Mouse (Mus musculus): ENCODE data around the gene Tcf20. TPM values are rescaled to one million over a fixed set of nuclear protein-coding genes. Genes with fewer than 3 reads are reported as not detected.

Tcf20 gene
- total RNA-seq, 1 experiment, result 143 TPM

- no peaks in the 10 kb centered on the region for H3K9me3 ChIP-seq (ENCODE audit: control insufficient read depth, insufficient read depth, low read depth, low read length)
- H3K4me1 ChIP-seq (ENCODE audit: control insufficient read depth in 2 of 2, insufficient read depth in 2 of 2, low read length in 2 of 2, poor library complexity in 1 of 2), result peaks cover 0 to 4% of the 10 kb centered on the region in 2 experiments; a peak in 1 of 4 replicates
- no peaks in the 10 kb centered on the region for H3K36me3 ChIP-seq (ENCODE audit: control insufficient read depth, insufficient read depth, low read length, poor library complexity, severe bottlenecking)
- H3K9ac ChIP-seq (ENCODE audit: insufficient read depth, low read depth, low read length, poor library complexity, severe bottlenecking), result no peak overlapping the region
- TF ChIP-seq HCFC1 (IDR thresholded peaks at IDR 0.05; ENCODE audit: borderline replicate concordance, insufficient read depth, low read length) (no peak), MAFK (IDR thresholded peaks at IDR 0.05; ENCODE audit: insufficient read depth, low read depth, low read length) (no peak), ZC3H11A (IDR thresholded peaks at IDR 0.05; ENCODE audit: borderline replicate concordance, low read depth, low read length) (no peak), CHD2 (IDR thresholded peaks at IDR 0.05; ENCODE audit: low read depth, low read length) (no peak)
- no peak overlapping the region for H3K4me3 ChIP-seq (ENCODE audit: insufficient read depth in 1 of 2, low read depth in 1 of 2, low read length in 2 of 2, poor library complexity in 1 of 2, severe bottlenecking in 1 of 2)
- in situ Hi-C loops (cut with MboI; ENCODE audit: low sequenced_read_pairs in 2 of 2, unreplicated experiment in 2 of 2), result no loop called here
- no peak for DNase-seq (ENCODE audit: low read depth, low spot score)
- H3K27ac ChIP-seq (ENCODE audit: insufficient read depth, low read depth, low read length, poor library complexity, severe bottlenecking), result no peak overlapping the region
Measured at GRCm38 (mm10) chr15:82998811-82999221, 11.1 kb upstream of the Tcf20 start.

GRCm38 (mm10) chr15:82996431-82996830, 8.8 kb upstream of the Tcf20 start:
- no peak overlapping the region for H3K4me3 ChIP-seq (ENCODE audit: insufficient read depth in 1 of 2, low read depth in 1 of 2, low read length in 2 of 2, poor library complexity in 1 of 2, severe bottlenecking in 1 of 2)
- H3K9ac ChIP-seq (ENCODE audit: insufficient read depth, low read depth, low read length, poor library complexity, severe bottlenecking), result no peak overlapping the region
- no peak for DNase-seq (ENCODE audit: low read depth, low spot score)
- H3K4me1 ChIP-seq (ENCODE audit: control insufficient read depth in 2 of 2, insufficient read depth in 2 of 2, low read length in 2 of 2, poor library complexity in 1 of 2), result no peaks in the 10 kb centered on the region
- TF ChIP-seq MAFK (IDR thresholded peaks at IDR 0.05; ENCODE audit: insufficient read depth, low read depth, low read length) (no peak), HCFC1 (IDR thresholded peaks at IDR 0.05; ENCODE audit: borderline replicate concordance, insufficient read depth, low read length) (no peak), ZC3H11A (IDR thresholded peaks at IDR 0.05; ENCODE audit: borderline replicate concordance, low read depth, low read length) (no peak), ZNF384 (IDR thresholded peaks at IDR 0.05; ENCODE audit: low read depth, low read length) (no peak), CHD2 (IDR thresholded peaks at IDR 0.05; ENCODE audit: low read depth, low read length) (no peak)
- H3K9me3 ChIP-seq (ENCODE audit: control insufficient read depth, insufficient read depth, low read depth, low read length), result no peaks in the 10 kb centered on the region
- no peaks in the 10 kb centered on the region for H3K36me3 ChIP-seq (ENCODE audit: control insufficient read depth, insufficient read depth, low read length, poor library complexity, severe bottlenecking)
- in situ Hi-C loops (cut with MboI; ENCODE audit: low sequenced_read_pairs in 2 of 2, unreplicated experiment in 2 of 2), result no loop called here
- no peak overlapping the region for H3K27ac ChIP-seq (ENCODE audit: insufficient read depth, low read depth, low read length, poor library complexity, severe bottlenecking)

GRCm38 (mm10) chr15:82995239-82995638, 7.6 kb upstream of the Tcf20 start:
- Histone ChIP-seq H3K4me1 (ENCODE audit: control insufficient read depth in 2 of 2, insufficient read depth in 2 of 2, low read length in 2 of 2, poor library complexity in 1 of 2) (no peaks in the 10 kb centered on the region), H3K9me3 (ENCODE audit: control insufficient read depth, insufficient read depth, low read depth, low read length) (no peaks in the 10 kb centered on the region), H3K4me3 (ENCODE audit: insufficient read depth in 1 of 2, low read depth in 1 of 2, low read length in 2 of 2, poor library complexity in 1 of 2, severe bottlenecking in 1 of 2) (no peak overlapping the region), H3K27ac (ENCODE audit: insufficient read depth, low read depth, low read length, poor library complexity, severe bottlenecking) (no peak overlapping the region), H3K36me3 (ENCODE audit: control insufficient read depth, insufficient read depth, low read length, poor library complexity, severe bottlenecking) (no peaks in the 10 kb centered on the region), H3K9ac (ENCODE audit: insufficient read depth, low read depth, low read length, poor library complexity, severe bottlenecking) (no peak overlapping the region)
- in situ Hi-C loops (cut with MboI; ENCODE audit: low sequenced_read_pairs in 2 of 2, unreplicated experiment in 2 of 2), result no loop called here
- DNase-seq (ENCODE audit: low read depth, low spot score), result no peak
- TF ChIP-seq HCFC1 (IDR thresholded peaks at IDR 0.05; ENCODE audit: borderline replicate concordance, insufficient read depth, low read length), result no peak
- TF ChIP-seq ZC3H11A (IDR thresholded peaks at IDR 0.05; ENCODE audit: borderline replicate concordance, low read depth, low read length), result no peak
- no peak for TF ChIP-seq ZNF384 (IDR thresholded peaks at IDR 0.05; ENCODE audit: low read depth, low read length)
- no peak for TF ChIP-seq MAFK (IDR thresholded peaks at IDR 0.05; ENCODE audit: insufficient read depth, low read depth, low read length)
- TF ChIP-seq CHD2 (IDR thresholded peaks at IDR 0.05; ENCODE audit: low read depth, low read length), result no peak

GRCm38 (mm10) chr15:82992911-82993310, 5.2 kb upstream of the Tcf20 start:
- H3K27ac ChIP-seq (ENCODE audit: insufficient read depth, low read depth, low read length, poor library complexity, severe bottlenecking), result no peak overlapping the region
- H3K9me3 ChIP-seq (ENCODE audit: control insufficient read depth, insufficient read depth, low read depth, low read length), result no peaks in the 10 kb centered on the region
- TF ChIP-seq ZNF384 (IDR thresholded peaks at IDR 0.05; ENCODE audit: low read depth, low read length) (peak; percentile 46; the same call in 1 of the 2 replicates), CHD2 (IDR thresholded peaks at IDR 0.05; ENCODE audit: low read depth, low read length) (no peak)
- peaks cover 0 to 4% of the 10 kb centered on the region in 2 experiments; a peak in 1 of 4 replicates for H3K4me1 ChIP-seq (ENCODE audit: control insufficient read depth in 2 of 2, insufficient read depth in 2 of 2, low read length in 2 of 2, poor library complexity in 1 of 2)
- no peak for DNase-seq (ENCODE audit: low read depth, low spot score)
- in situ Hi-C loops (cut with MboI; ENCODE audit: low sequenced_read_pairs in 2 of 2, unreplicated experiment in 2 of 2), result no loop called here
- H3K9ac ChIP-seq (ENCODE audit: insufficient read depth, low read depth, low read length, poor library complexity, severe bottlenecking), result no peak overlapping the region
- H3K4me3 ChIP-seq (ENCODE audit: insufficient read depth in 1 of 2, low read depth in 1 of 2, low read length in 2 of 2, poor library complexity in 1 of 2, severe bottlenecking in 1 of 2), result no peak overlapping the region
- no peaks in the 10 kb centered on the region for H3K36me3 ChIP-seq (ENCODE audit: control insufficient read depth, insufficient read depth, low read length, poor library complexity, severe bottlenecking)
